Comparison of ENCODE assay signal across 20 mouse cellular contexts in the genomic region with DNA sequence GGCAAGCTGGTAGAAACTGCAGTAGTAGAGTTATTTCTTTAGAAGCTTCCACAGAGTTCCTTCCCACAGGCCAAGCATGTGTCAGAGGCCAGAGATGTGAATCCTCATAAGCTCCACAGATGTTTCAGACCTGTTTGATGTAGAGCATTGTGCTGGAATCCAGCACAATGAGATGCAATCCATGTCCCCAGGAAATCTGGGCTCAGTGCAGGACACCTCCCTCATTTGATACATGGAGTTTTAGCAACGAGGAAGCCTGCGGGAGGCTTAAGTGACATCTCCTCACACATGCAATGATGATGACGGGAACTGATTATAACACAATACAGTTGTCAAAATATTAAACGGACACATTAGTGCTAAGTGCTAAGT.
DNase-seq lines count a peak whose midpoint lies in the region; ATAC-seq and TF ChIP-seq lines count a peak whose summit lies in the region.
"Had no signal": no experiment of that assay in that cellular context is flagged by ENCODE, and none has a peak within 500 bp of the region (broad histone marks: within the 10 kb centered on the region; RNA-seq: fewer than 3 reads in every experiment).

No protein-coding gene starts in this region.

- H3K4me3 ChIP-seq in lung, embryonic 15.5 days = no peak overlapping the region
- H3K4me3 ChIP-seq in lung, postnatal 0 days (ENCODE audit: low read depth, low read length) = no peak overlapping the region
- H3K4me3 ChIP-seq: embryonic facial prominence, embryonic 12.5 days; embryonic facial prominence, embryonic 15.5 days; erythroblast, embryonic 14.5 days; forebrain, embryonic 10.5 days; forebrain, embryonic 12.5 days had no signal

- H3K9me3 ChIP-seq in lung, embryonic 15.5 days = no peaks in the 10 kb centered on the region
- no peaks in the 10 kb centered on the region for H3K9me3 ChIP-seq in lung, postnatal 0 days (ENCODE audit: low read length)
- H3K9me3 ChIP-seq: embryonic facial prominence, embryonic 12.5 days; embryonic facial prominence, embryonic 15.5 days; forebrain, embryonic 10.5 days had no signal

- no peaks in the 10 kb centered on the region for H3K36me3 ChIP-seq in lung, embryonic 15.5 days
- H3K36me3 ChIP-seq in lung, postnatal 0 days (ENCODE audit: insufficient read depth, low read length) = no peaks in the 10 kb centered on the region
- H3K36me3 ChIP-seq: embryonic facial prominence, embryonic 12.5 days; embryonic facial prominence, embryonic 15.5 days; forebrain, embryonic 10.5 days; forebrain, embryonic 12.5 days had no signal

- intact Hi-C loops in heart, postnatal 36 days (cut with DNase I) = no loop called here

- TF ChIP-seq CTCF in lung, postnatal 0 days (IDR thresholded peaks at IDR 0.05) = no peak

- H3K9ac ChIP-seq in lung, embryonic 15.5 days = no peak overlapping the region
- no peak overlapping the region for H3K9ac ChIP-seq in lung, postnatal 0 days (replicated peaks; ENCODE audit: low read depth)
- H3K9ac ChIP-seq: embryonic facial prominence, embryonic 12.5 days; embryonic facial prominence, embryonic 15.5 days; forebrain, embryonic 12.5 days had no signal

- WGBS in lung, embryonic 15.5 days = 51% methylated on average over 4 of the region's 4 CpGs
- WGBS in lung, postnatal 0 days = 46% methylated on average over 4 of the region's 4 CpGs

- H3K27me3 ChIP-seq in lung, embryonic 15.5 days = no peaks in the 10 kb centered on the region
- no peaks in the 10 kb centered on the region for H3K27me3 ChIP-seq in lung, postnatal 0 days (replicated peaks; ENCODE audit: insufficient read depth, low read length)
- H3K27me3 ChIP-seq: embryonic facial prominence, embryonic 12.5 days; embryonic facial prominence, embryonic 15.5 days; forebrain, embryonic 12.5 days had no signal

- peaks cover 18% of the 10 kb centered on the region for H3K4me1 ChIP-seq in lung, embryonic 15.5 days
- H3K4me1 ChIP-seq in lung, postnatal 0 days (ENCODE audit: insufficient read depth, low read depth, low read length) = no peaks in the 10 kb centered on the region
- H3K4me1 ChIP-seq: embryonic facial prominence, embryonic 12.5 days; embryonic facial prominence, embryonic 15.5 days; forebrain, embryonic 10.5 days; forebrain, embryonic 12.5 days had no signal

- no peak overlapping the region for H3K4me2 ChIP-seq in lung, embryonic 15.5 days
- H3K4me2 ChIP-seq in lung, postnatal 0 days (replicated peaks; ENCODE audit: low read depth, low read length) = no peak overlapping the region
- H3K4me2 ChIP-seq: embryonic facial prominence, embryonic 12.5 days; embryonic facial prominence, embryonic 15.5 days; forebrain, embryonic 12.5 days had no signal

- peak; percentile 81 for DNase-seq in heart, adult 11 months
- DNase-seq in heart, postnatal 36 days = no peak
- no peak for DNase-seq in lung, postnatal 4 days
- DNase-seq in lung, postnatal 0 days (ENCODE audit: low spot score) = no peak
- no peak for DNase-seq in lung, postnatal 36 days
- DNase-seq: cerebellum, adult 11 months; cerebellum, adult 18-20 months; cerebellum, adult 8-10 months; cerebellum, adult 9-11 months; cerebellum, postnatal 14 days; cerebellum, postnatal 36 days; embryo, embryonic 11 days had no signal

- ATAC-seq in lung, embryonic 15.5 days (ENCODE audit: borderline replicate concordance, extremely low read depth, low FRiP score, low TSS enrichment) = peak; percentile 12; the same call in 1 of the 2 replicates
- peak; percentile 53; the same call in 1 of the 2 replicates for ATAC-seq in lung, postnatal 0 days
- ATAC-seq: forebrain, embryonic 14.5 days; forebrain, embryonic 16.5 days had no signal

- H3K27ac ChIP-seq in lung, embryonic 15.5 days = peak overlapping the region; percentile 86
- peak overlapping the region; percentile 60; the same call in 1 of the 2 replicates for H3K27ac ChIP-seq in lung, postnatal 0 days (ENCODE audit: low read length)
- H3K27ac ChIP-seq: embryonic facial prominence, embryonic 12.5 days; embryonic facial prominence, embryonic 15.5 days; forebrain, embryonic 10.5 days; forebrain, embryonic 12.5 days had no signal

- TF ChIP-seq EP300 in lung, postnatal 0 days (IDR thresholded peaks at IDR 0.05) = no peak
